Mouse (Mus musculus): ENCODE results near the gene Ccnl2.

- TF ChIP-seq CTCF (IDR thresholded peaks at IDR 0.05; ENCODE audit: low read depth) (no peak), EP300 (IDR thresholded peaks at IDR 0.05; ENCODE audit: low read depth) (no peak)
These were observed 56.5 kb downstream of the Ccnl2 start for GRCm38 (mm10) chr4:155868614-155869298.
